Mouse (Mus musculus): ENCODE results near the gene Gm47996.
"Not testable (repeated sequence)": the region's sequence is repeated elsewhere in the genome, so short reads cannot be mapped to it uniquely, and the experiment has no call there.

The Gm47996 gene

GRCm38 (mm10) chr1:151209824-151210355 is at the start of gene Gm47996:
TSS of gene Gm47996 (plus strand) at chr1:151210131.
- DNase-seq (ENCODE audit: low spot score in 2 of 2), result not testable (repeated sequence)

GRCm38 (mm10) chr1:151166031-151166430 is 43.9 kb upstream of the Gm47996 start:
- no peak for DNase-seq (ENCODE audit: low spot score in 2 of 2)

GRCm38 (mm10) chr1:151167297-151168047 is 42.5 kb upstream of the Gm47996 start:
- peak; percentile 36 to 43 for DNase-seq (ENCODE audit: low spot score in 2 of 2)

- no peak for DNase-seq (ENCODE audit: low spot score in 2 of 2)
These were observed 41.3 kb upstream of the Gm47996 start for GRCm38 (mm10) chr1:151168637-151169036.

DNA sequence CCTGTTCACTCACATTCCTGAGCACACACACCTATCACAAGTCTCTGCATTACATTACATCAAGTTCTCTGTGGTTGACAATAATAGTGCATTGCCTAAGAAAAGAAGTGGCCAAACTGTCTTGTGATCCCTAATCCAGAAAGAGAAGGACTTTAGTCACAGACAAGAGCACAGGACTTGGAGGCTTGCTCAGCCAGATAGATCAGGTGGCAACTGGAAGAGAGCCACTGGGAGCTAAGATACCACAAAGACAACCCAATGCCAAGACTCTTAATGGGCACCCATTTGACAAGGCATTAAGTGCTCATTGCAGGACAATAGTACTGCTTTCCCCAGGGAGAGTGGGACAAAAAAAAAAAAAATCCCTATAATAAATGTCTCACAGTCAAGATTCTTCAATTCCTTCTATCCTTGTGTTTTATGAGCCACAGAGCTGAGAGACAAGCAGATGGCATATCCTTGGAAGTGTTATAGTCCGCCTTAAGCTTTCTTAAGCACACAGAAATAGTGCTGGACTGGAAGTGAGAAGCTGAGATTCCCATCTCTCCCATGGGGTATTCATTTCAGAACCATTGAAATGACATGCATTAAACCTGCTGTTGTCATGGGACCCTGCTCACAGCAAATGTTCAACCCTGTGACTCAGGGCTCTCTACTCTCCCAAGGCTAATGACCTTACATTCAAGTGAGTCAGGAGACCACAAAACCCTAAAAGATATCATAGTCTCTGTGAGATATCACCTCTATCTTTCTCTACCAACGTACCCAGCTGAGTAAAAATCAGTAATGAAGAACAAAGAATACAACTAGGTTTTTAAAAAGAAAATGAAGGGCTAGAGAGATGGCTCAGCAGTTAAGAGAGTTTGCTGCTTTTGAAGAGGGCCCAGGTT is 38.1 kb upstream of the Gm47996 start:
- no peak for DNase-seq (ENCODE audit: low spot score in 2 of 2)

DNA sequence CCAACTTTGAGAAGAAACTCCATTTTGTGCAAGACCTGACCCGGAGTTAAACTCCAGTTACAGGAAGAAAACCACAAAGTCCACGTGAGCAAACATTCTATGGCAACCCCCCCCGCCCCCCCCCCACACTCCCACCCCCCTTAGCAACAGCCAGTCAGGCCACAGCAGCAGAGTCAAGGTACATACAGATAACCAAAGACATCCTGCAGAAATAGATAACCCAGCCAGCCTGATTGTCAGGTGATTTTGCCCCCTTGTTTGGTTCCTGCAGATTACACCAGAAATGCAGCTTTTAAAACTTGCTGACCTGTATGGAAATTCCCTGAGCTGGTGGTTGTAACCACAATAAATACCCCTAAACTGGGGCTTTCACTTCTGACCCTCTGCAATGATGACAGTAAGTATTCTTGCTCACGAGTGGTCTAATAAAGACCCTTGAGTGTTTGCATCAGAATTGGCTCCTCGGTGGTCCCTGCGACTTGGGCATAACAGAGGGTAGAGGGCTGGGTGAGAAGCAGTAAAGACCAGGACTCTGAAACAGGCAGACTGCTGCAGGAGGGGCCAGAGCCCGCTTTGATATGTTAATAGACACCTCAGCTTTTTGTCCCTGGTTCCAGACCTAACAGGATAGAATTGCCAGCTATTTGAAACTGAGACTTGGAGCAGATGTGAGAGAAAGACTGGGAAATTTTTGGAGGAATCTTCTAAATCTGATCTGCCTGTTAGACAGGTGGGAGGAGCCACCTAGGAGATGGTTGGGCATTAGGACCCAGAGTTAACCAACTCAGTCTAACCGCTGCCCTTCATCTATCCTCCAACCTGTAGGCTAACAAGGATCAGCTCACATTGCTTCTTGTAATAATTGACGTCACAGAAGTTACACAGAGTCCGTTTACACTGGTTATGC is 32.6 kb upstream of the Gm47996 start:
- no peak for DNase-seq (ENCODE audit: low spot score in 2 of 2)

DNA sequence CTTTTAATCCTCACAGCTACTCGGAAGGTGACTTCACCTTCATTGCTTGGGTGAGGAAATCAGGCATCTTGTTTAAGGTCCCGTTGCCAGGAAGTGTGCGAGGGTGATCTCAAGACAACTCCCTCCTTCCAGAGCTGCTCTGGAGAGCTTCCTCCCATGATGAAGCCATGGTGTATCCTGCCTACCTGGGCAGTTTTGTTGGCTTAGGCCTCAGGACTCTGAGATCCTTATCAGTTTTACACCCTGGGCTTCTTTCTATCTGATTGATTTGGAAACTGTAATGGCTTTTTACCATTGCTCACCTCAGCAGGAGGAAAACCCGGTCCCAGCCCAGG is 32.0 kb upstream of the Gm47996 start:
- no peak for DNase-seq (ENCODE audit: low spot score in 2 of 2)

DNA sequence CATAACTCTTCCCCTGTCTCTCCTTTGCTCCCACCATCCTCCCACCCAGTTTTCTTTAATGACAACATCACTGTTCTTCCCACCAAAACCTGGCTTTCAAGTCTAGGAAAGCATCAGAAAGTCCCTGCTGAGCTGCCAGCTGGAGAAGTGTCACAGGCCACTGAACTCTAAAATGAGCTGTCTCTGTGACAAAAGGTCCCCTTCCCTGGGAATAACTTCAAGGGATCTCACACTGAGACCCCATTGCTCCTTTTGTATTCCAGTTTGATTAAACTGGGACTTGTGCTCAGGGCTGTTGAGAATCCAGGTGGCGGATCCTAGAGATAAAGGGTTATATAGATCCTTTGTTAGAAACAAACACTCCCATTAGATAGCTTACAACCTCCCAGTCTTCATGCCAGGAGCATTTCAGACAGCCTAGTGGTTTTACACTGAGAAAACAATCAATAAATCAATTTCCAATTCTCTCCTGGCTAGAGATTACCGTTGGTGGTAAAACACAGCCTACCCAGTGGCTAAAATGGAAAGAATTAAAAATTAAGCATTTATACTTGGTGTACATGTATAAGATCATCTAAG is 31.3 kb upstream of the Gm47996 start:
- DNase-seq (ENCODE audit: low spot score in 2 of 2), result no peak

DNA sequence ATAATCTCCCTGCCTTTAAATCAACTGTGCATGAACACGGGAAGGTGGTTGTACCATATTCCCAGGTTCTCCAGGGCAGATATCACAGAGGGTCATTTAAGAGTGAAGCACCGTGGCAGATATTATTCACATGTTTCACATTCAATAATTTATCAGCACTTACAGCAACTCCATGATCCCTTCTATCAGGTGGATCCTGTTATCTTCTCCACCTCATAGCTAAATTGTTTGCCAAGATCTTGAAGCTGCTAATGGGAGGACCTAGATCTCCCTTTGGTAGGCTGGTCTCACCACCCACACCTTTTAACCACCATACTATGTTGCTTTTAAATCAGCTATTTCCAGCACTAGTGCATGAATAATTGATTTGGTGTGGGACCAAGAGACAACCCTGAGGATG is 29.8 kb upstream of the Gm47996 start:
- no peak for DNase-seq (ENCODE audit: low spot score in 2 of 2)

DNA sequence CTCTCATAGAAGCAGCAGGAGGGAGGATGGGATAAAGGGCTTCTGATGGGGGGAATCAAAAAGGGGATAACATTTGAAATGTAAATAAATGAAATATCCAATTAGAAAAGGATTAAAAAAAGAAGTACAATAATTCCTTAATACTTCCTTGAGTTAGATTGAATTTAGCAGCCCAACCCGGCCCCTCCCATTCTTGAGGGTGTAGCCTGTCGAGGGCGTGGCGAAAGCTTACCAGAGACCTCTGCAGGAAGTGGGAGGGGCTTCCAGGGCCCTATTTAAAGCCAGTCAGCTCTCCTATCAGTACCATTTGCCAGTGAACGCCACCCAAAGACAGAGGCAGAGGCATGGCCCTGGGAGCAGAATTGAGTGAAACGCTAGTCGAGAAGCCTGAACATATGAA is 27.7 kb upstream of the Gm47996 start, which contains the start of gene Gm47985:
TSS of gene Gm47985 (plus strand) at position 272 of the 400 bp plus-strand sequence.
- not testable (repeated sequence) for DNase-seq (ENCODE audit: low spot score in 2 of 2)

GRCm38 (mm10) chr1:151186186-151186585 is 23.7 kb upstream of the Gm47996 start:
- not testable (repeated sequence) for DNase-seq (ENCODE audit: low spot score in 2 of 2)

DNA sequence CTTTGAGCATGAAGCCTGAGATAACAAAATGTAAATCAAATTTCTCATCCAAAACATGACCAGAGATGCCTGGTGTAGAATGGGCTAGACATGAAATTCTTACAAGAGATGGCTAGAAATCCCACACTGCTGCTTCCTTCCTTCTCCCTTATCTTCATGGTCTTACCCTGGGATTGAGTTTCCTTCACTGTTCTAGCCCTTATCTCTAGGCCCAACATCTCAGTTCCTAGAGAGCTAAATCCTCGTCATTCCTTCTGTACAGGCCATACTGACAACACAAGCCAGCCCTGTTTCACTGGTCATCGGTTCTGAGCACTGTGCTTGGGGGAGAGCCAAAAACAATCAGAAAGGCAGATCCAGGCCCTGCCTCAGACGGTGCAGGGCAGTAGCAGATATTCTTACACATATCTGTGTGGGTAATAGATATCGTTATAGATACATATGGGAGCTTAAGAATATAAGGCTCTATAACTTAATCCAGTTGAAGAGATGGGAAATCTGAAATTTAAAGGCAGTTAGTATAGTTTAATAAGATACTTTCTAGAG is 23.0 kb upstream of the Gm47996 start:
- not testable (repeated sequence) for DNase-seq (ENCODE audit: low spot score in 2 of 2)

DNA sequence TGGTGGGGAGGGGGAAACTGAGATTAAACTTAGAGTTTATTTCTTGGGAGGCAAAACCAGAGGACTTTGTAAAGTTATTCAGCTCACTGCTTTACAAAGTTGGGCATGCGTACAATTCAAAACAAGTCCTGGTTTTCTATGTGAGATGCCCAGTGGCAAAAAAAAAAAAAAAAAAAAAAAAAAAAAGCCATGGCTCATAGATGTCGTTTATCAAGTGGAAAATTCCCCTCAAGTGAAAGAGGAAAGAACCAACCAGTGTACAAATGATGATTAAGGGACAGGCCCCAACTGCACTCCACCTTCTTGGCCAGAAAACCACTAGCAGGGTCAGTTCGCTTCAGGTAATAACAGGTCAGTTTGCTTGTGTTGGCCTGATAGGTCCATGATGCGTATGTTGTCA is 21.5 kb upstream of the Gm47996 start:
- DNase-seq (ENCODE audit: low spot score in 2 of 2), result no peak

DNA sequence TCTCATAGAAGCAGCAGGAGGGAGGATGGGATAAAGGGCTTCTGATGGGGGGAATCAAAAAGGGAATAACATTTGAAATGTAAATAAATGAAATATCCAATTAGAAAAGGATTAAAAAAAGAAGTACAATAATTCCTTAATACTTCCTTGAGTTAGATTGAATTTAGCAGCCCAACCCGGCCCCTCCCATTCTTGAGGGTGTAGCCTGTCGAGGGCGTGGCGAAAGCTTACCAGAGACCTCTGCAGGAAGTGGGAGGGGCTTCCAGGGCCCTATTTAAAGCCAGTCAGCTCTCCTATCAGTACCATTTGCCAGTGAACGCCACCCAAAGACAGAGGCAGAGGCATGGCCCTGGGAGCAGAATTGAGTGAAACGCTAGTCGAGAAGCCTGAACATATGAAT is 17.9 kb upstream of the Gm47996 start, which contains the start of gene Gm8947:
TSS of gene Gm8947 (plus strand) at position 302 of the 400 bp plus-strand sequence.
- DNase-seq (ENCODE audit: low spot score in 2 of 2), result not testable (repeated sequence)

- DNase-seq (ENCODE audit: low spot score in 2 of 2), result not testable (repeated sequence)
These were observed 17.2 kb upstream of the Gm47996 start for GRCm38 (mm10) chr1:151192739-151193138.

- DNase-seq (ENCODE audit: low spot score in 2 of 2), result not testable (repeated sequence)
These were observed 13.9 kb upstream of the Gm47996 start for GRCm38 (mm10) chr1:151195986-151196385.

GRCm38 (mm10) chr1:151196690-151197089 is 13.2 kb upstream of the Gm47996 start:
- not testable (repeated sequence) for DNase-seq (ENCODE audit: low spot score in 2 of 2)

- not testable (repeated sequence) for DNase-seq (ENCODE audit: low spot score in 2 of 2)
These were observed 11.8 kb upstream of the Gm47996 start, which contains the start of gene Gm47995 for GRCm38 (mm10) chr1:151198120-151198519. TSS of gene Gm47995 (plus strand) at chr1:151198448.

GRCm38 (mm10) chr1:151200620-151201019 is 9.3 kb upstream of the Gm47996 start:
- DNase-seq (ENCODE audit: low spot score in 2 of 2), result not testable (repeated sequence)

DNA sequence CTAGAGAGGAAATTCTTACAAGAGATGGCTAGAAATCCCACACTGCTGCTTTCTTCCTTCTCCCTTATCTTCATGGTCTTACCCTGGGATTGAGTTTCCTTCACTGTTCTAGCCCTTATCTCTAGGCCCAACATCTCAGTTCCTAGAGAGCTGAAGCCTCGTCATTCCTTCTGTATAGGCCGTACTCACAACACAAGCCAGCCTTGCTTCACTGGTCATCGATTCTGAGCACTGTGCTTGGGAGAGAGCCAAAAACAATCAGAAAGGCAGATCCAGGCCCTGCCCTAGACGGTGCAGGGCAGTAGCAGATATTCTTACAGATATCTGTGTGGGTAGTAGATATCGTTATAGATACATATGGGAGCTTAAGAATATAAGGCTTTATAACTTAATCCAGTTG is 7.2 kb upstream of the Gm47996 start:
- DNase-seq (ENCODE audit: low spot score in 2 of 2), result not testable (repeated sequence)
